Mouse (Mus musculus) midbrain, embryonic 12.5 days (tissue): Measurements from ENCODE around the gene Anks1. TPM values are rescaled to one million over a fixed set of nuclear protein-coding genes. Genes with fewer than 3 reads are reported as not detected.

ENCODE experiments used
- ATAC-seq: fragments of 200-750 bp; cut with Nextera tagmentation; 2 replicates; pipeline ENCODE4 v1.8.0; 2017; ENCODE audit warnings: low read depth, moderate TSS enrichment, moderate library complexity; ENCODE audit not compliant: low FRiP score
- H3K27ac ChIP-seq: fragments of 300-500 bp; sonication (generic); replicated peaks from 2 replicates; pipeline ENCODE4 v1.5.1; 2016; ENCODE audit warnings: mild to moderate bottlenecking
- H3K27me3 ChIP-seq: fragments of 300-500 bp; sonication (generic); 2 replicates; pipeline ENCODE4 v1.6.1; 2016; ENCODE audit warnings: mild to moderate bottlenecking
- H3K36me3 ChIP-seq: fragments of 300-500 bp; sonication (generic); 2 replicates; pipeline ENCODE4 v1.6.1; 2016
- H3K4me1 ChIP-seq: fragments of 300-500 bp; sonication (generic); 2 replicates; pipeline ENCODE4 v1.6.1; 2016
- H3K4me2 ChIP-seq: fragments of 300-500 bp; sonication (generic); replicated peaks from 2 replicates; pipeline ENCODE4 v1.6.1; 2016; ENCODE audit warnings: mild to moderate bottlenecking, moderate library complexity
- H3K4me3 ChIP-seq: fragments of 300-500 bp; sonication (generic); 2 replicates; pipeline ENCODE4 v1.5.1; 2016; ENCODE audit warnings: mild to moderate bottlenecking
- H3K9ac ChIP-seq: fragments of 300-500 bp; sonication (generic); replicated peaks from 2 replicates; pipeline ENCODE4 v1.6.1; 2016; ENCODE audit warnings: mild to moderate bottlenecking, moderate library complexity
- H3K9me3 ChIP-seq: fragments of 300-500 bp; sonication (generic); 2 replicates; pipeline ENCODE4 v1.6.1; 2016; ENCODE audit warnings: mild to moderate bottlenecking
- WGBS: fragments of 180-500 bp; shearing (Covaris S2); methylation state at CpG from one replicate; pipeline ENCODE4 v1.1.7; 2016; 5-methylcytosine and 5-hydroxymethylcytosine counted together
- polyA plus RNA-seq: library from polyadenylated mRNA; unstranded; fragments of >200 nt; fragmentation: Nextera tagmentation; extraction: Ambion mirVana; gene quantifications from 2 replicates; pipeline ENCODE4 v1.2.1, GENCODE M21; 2016

Anks1 gene
- polyA plus RNA-seq, 1 experiment from 2014 or later: 60.7 TPM

GRCm38 (mm10) chr17:27908206-27908887, 759 bp upstream of the Anks1 start:
- Histone ChIP-seq H3K4me1 (peaks cover 33% of the 10 kb centered on the region), H3K4me3 (peak overlapping the region; percentile 96), H3K9ac (peak overlapping the region; percentile 91), H3K27ac (peak overlapping the region; percentile 76), H3K36me3 (peaks cover 15% of the 10 kb centered on the region), H3K9me3 (no peaks in the 10 kb centered on the region), H3K27me3 (0 out of 2 replicates have a peak, but pooled peaks cover 3% of the 10 kb centered on the region), H3K4me2 (peak overlapping the region; percentile 93)
- ATAC-seq: peak; percentile 27
- under 1% methylated on average over 12 of the region's 12 CpGs for WGBS

DNA sequence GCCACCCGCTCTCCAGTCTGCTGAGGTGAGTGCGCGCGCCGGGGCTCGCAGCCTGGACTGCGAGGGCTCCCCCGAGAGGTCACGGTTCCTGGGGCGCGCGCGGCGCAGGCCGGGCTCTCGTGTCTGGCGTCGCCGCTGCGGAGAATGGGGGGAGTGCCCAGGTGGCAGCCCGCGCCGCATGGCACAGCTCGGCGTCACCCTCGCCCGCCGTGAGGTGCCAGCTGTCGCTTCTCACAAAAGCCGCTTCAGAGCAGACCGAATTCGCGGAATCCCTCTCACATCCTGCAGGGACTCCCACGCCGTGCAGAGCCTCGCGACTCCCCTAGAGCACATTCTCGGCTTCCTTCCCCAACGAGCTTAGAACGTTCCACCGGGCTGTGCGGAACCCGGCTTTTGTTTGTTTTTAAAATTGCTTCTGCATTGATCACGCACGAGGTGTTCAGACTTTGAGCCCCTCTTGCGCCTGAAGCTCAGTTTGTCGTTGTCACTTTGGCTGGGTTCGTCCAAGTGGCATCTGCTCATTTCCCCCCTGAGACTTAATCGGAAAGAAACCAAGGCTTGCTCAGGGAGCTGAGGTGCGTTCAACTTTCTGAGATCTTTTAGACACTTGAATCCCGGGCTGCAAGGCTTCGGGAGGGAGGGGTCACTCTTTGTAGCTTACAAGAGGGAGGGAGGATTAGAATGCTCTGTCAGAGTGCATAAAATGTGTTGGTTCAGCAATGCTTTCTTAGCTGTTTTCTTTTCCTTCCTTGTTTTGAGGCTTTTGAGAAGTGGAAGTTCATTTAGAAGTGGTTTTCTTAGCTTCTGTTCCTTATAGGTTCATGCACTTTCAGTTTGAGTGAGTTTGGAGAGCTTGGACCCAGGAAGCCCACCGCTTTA, 755 bp downstream of the Anks1 start, which contains the start of gene Taf11:
TSS of gene Taf11 (minus strand) at position 223 of the 879 bp plus-strand sequence.
- WGBS: 2% methylated on average over 52 of the region's 53 CpGs

DNA sequence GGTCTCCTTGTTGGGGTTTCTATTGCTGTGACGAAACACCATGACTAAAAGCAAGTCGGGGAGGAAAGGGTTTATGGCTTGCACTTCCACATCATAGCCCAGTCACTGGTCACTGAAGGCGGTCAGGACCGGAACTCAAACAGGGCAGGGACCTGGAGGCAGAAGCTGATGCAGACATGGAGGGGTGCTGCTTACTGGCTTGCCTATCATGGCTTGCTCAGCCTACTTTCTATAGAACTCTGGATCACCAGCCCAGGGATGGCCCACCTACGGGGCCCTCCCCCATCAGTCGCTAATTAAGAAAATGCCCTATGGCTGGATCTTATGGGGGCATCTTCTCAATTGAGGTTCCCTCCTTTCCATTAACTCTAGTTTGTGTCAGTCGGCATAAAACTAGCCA, 2.3 kb downstream of the Anks1 start:
- H3K36me3 ChIP-seq: no peaks in the 10 kb centered on the region
- 0 out of 2 replicates have a peak, but pooled peaks cover 3% of the 10 kb centered on the region for H3K27me3 ChIP-seq
- H3K9me3 ChIP-seq: no peaks in the 10 kb centered on the region
- peaks cover 27% of the 10 kb centered on the region for H3K4me1 ChIP-seq
- WGBS: 96% methylated on average over 7 of the region's 7 CpGs
- H3K4me3 ChIP-seq: no peak overlapping the region
- no peak for ATAC-seq
- no peak overlapping the region for H3K27ac ChIP-seq
- H3K9ac ChIP-seq: no peak overlapping the region
- no peak overlapping the region for H3K4me2 ChIP-seq

More for the DNA sequence above, 755 bp downstream of the Anks1 start, which contains the start of gene Taf11:
- peak within 1 kb of the TSS; percentile 76 for H3K27ac ChIP-seq
- H3K27me3 ChIP-seq: 0 out of 2 replicates have a peak, but pooled peaks cover 3% of the 10 kb centered on the region
- peak; percentile 53 for ATAC-seq
- peak within 1 kb of the TSS; percentile 96 for H3K4me3 ChIP-seq
- peaks cover 6% of the 10 kb centered on the region for H3K36me3 ChIP-seq
- H3K9me3 ChIP-seq: no peaks in the 10 kb centered on the region
- H3K4me1 ChIP-seq: peaks cover 33% of the 10 kb centered on the region
- peak within 1 kb of the TSS; percentile 93 for H3K4me2 ChIP-seq
- peak within 1 kb of the TSS; percentile 91 for H3K9ac ChIP-seq

DNA sequence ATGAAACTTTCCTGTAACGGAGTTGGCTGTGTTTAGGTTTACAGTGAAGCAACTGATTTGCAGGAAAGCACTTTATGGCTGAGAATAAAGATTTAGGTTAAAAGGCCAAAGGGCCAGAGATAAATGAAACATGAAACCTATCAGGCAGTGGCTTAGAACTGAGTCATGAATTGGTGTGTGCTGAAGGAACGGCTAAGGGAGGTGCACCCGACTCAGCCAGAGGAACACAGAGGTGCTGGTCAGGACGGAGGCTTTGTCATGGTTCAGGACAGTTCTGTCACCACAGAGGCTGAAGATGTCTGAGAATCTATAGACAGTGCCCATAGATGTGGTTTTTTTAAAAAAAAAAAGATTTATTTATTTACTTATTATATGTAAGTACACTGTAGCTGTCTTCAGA, 5.6 kb downstream of the Anks1 start:
- H3K4me3 ChIP-seq: no peak overlapping the region
- H3K36me3 ChIP-seq: no peaks in the 10 kb centered on the region
- 0 out of 2 replicates have a peak, but pooled peaks cover 3% of the 10 kb centered on the region for H3K27me3 ChIP-seq
- 88% methylated on average over 4 of the region's 4 CpGs for WGBS
- H3K9me3 ChIP-seq: no peaks in the 10 kb centered on the region
- no peak for ATAC-seq
- peaks cover 15% of the 10 kb centered on the region for H3K4me1 ChIP-seq
- H3K4me2 ChIP-seq: no peak overlapping the region
- no peak overlapping the region for H3K9ac ChIP-seq
- H3K27ac ChIP-seq: no peak overlapping the region

- WGBS: 75% methylated on average over 4 of the region's 4 CpGs
- Histone ChIP-seq H3K4me3 (no peak overlapping the region), H3K27ac (no peak overlapping the region), H3K9ac (no peak overlapping the region), H3K27me3 (no peaks in the 10 kb centered on the region), H3K4me1 (0 out of 2 replicates have a peak, but pooled peaks cover under 1% of the 10 kb centered on the region), H3K9me3 (no peaks in the 10 kb centered on the region), H3K36me3 (no peaks in the 10 kb centered on the region), H3K4me2 (no peak overlapping the region)
- ATAC-seq: no peak
Observed at GRCm38 (mm10) chr17:27916366-27916765, 7.3 kb downstream of the Anks1 start.

DNA sequence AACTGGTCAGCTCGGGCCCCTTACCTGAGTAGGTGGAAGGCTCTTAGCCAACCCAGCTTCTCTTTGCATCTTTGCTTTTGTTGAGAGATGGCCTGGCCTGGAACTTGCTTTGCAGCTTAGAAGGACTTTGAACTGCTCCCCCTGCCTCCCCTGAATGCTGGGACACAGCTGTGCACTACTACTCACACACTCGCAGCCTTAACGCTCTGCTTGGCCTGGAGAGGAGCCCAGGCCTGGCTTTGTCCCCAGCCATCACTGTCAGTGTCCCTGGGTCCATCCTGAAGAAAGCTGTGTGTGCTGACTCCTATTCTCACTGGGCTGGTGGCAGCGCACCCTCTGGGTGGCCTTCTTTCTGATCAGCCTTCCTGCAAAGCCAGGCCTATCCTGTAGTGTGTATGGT, 11.6 kb downstream of the Anks1 start:
- Histone ChIP-seq H3K9me3 (no peaks in the 10 kb centered on the region), H3K27ac (no peak overlapping the region), H3K4me1 (no peaks in the 10 kb centered on the region), H3K4me3 (no peak overlapping the region), H3K27me3 (no peaks in the 10 kb centered on the region), H3K4me2 (no peak overlapping the region), H3K9ac (no peak overlapping the region), H3K36me3 (no peaks in the 10 kb centered on the region)
- 86% methylated on average over 4 of the region's 4 CpGs for WGBS
- no peak for ATAC-seq

DNA sequence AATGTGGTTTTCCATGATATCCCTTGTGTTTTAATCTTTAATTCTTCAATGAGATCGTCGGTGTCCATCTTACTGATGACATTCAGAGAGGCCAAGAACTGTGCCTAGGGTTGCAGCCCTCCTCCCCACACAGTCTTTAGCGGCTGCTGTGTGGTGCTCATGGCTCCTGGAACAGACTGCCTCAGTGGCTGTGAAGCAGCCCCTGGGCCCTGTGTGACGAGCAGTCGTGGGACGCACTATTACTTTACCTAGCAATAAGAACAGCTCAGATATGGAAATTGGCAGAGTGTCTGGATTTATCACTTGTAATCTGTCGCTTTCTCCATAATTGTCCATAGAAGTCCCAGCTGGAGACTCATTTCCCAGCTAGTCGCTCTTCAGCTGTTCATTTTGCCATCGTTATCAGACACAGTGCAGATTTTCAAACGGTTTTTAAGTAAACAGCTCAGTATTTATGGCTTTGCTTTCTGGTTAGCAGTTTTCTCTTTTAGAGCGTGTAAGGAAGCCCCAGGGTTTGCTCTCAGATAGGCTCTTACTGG, 13.1 kb downstream of the Anks1 start:
- no peak for ATAC-seq
- WGBS: 86% methylated on average over 11 of the region's 11 CpGs
- H3K4me1 ChIP-seq: no peaks in the 10 kb centered on the region

GRCm38 (mm10) chr17:27925054-27925453, 15.9 kb downstream of the Anks1 start:
- no peak overlapping the region for H3K9ac ChIP-seq
- 88% methylated on average over 4 of the region's 4 CpGs for WGBS

More for the DNA sequence above, 13.1 kb downstream of the Anks1 start:
- Histone ChIP-seq H3K4me2 (no peak overlapping the region), H3K9me3 (no peaks in the 10 kb centered on the region), H3K4me3 (no peak overlapping the region), H3K27me3 (no peaks in the 10 kb centered on the region), H3K27ac (0 out of 2 replicates have a peak overlapping the region, but pooled peaks have one; percentile 5), H3K36me3 (no peaks in the 10 kb centered on the region), H3K9ac (no peak overlapping the region)

DNA sequence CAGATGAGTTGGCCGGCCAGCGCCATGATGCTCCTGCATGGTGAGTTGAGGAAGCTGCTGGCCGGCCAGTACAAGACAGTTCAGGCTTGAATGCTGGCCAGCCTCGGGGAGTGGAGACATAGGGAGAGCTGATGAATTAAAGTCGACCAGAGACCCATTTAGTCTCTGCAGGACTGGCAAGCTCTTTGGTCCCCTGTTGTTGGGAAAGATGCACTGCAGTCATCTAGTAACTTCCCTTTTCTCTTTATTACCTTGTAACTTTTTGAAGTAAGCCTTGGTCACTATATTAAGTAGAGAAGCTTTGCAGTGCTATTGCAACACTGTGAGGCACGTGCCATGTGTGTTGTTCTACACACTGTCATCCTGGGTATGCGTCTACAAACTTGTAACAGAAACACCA, 16.4 kb downstream of the Anks1 start:
- Histone ChIP-seq H3K27ac (no peak overlapping the region), H3K27me3 (no peaks in the 10 kb centered on the region), H3K9me3 (no peaks in the 10 kb centered on the region), H3K9ac (no peak overlapping the region), H3K4me2 (no peak overlapping the region), H3K4me3 (no peak overlapping the region), H3K36me3 (peaks cover 7% of the 10 kb centered on the region; the same call in 1 of the 2 replicates), H3K4me1 (no peaks in the 10 kb centered on the region)
- ATAC-seq: no peak
- 86% methylated on average over 7 of the region's 7 CpGs for WGBS

More at GRCm38 (mm10) chr17:27925054-27925453, 15.9 kb downstream of the Anks1 start:
- H3K36me3 ChIP-seq: peaks cover 7% of the 10 kb centered on the region; the same call in 1 of the 2 replicates
- H3K27me3 ChIP-seq: no peaks in the 10 kb centered on the region
- no peak overlapping the region for H3K4me3 ChIP-seq
- no peaks in the 10 kb centered on the region for H3K4me1 ChIP-seq
- H3K9me3 ChIP-seq: no peaks in the 10 kb centered on the region
- ATAC-seq: no peak
- H3K27ac ChIP-seq: no peak overlapping the region
- no peak overlapping the region for H3K4me2 ChIP-seq

DNA sequence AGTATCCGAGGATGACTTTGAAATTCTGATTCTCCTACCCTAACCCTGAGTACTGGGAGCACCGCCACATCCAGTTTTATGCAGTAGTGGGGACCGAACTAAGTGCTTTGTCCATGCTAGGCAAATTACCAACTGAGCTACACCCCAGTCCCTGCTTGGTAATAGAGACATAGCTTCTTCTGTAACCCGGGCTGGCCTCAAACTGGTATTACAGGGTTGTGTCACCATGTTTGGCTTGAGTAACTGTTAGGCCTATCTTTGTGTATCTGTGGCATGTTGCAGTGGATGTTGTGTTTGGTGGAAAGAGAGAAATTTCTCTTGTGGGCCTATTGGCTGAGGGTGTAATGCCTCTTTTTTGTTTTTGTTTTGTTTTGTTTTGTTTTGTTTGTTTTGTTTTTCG, 21.2 kb downstream of the Anks1 start:
- no peak for ATAC-seq
- Histone ChIP-seq H3K36me3 (peaks cover 7% of the 10 kb centered on the region; the same call in 1 of the 2 replicates), H3K27ac (no peak overlapping the region), H3K9ac (no peak overlapping the region), H3K9me3 (no peaks in the 10 kb centered on the region), H3K27me3 (no peaks in the 10 kb centered on the region), H3K4me1 (no peaks in the 10 kb centered on the region), H3K4me2 (no peak overlapping the region), H3K4me3 (no peak overlapping the region)
- 90% methylated on average over 5 of the region's 5 CpGs for WGBS

DNA sequence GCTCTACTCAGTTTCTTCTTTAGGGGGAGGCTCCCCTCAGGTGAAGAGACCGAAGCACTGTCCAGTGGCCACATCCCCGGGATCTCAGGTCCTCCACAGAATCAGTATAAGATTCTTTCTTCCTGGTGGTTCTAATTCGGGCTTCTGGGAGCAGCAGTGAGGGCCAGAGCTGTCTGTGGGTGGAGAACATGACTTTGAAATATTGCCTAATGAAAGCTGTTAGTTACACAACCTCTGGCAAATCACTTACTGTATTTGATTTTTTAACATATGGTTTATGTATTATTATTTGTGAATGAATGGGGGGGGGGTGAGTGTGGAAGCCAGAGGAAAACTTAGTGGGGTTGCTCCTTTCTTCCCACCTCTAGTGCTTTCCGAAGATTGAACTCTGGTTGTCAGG, 22.7 kb downstream of the Anks1 start:
- H3K36me3 ChIP-seq: peaks cover 7% of the 10 kb centered on the region; the same call in 1 of the 2 replicates
- no peak for ATAC-seq
- H3K27me3 ChIP-seq: no peaks in the 10 kb centered on the region
- no peak overlapping the region for H3K4me3 ChIP-seq
- no peaks in the 10 kb centered on the region for H3K9me3 ChIP-seq
- no peak overlapping the region for H3K27ac ChIP-seq
- H3K4me2 ChIP-seq: no peak overlapping the region
- no peaks in the 10 kb centered on the region for H3K4me1 ChIP-seq
- WGBS: 94% methylated on average over 4 of the region's 4 CpGs
- no peak overlapping the region for H3K9ac ChIP-seq
